Mouse (Mus musculus): Measurements from ENCODE around the gene Gm4340.
"Not testable (repeated sequence)": the region's sequence is repeated elsewhere in the genome, so short reads cannot be mapped to it uniquely, and the experiment has no call there.

Gm4340 gene

DNA sequence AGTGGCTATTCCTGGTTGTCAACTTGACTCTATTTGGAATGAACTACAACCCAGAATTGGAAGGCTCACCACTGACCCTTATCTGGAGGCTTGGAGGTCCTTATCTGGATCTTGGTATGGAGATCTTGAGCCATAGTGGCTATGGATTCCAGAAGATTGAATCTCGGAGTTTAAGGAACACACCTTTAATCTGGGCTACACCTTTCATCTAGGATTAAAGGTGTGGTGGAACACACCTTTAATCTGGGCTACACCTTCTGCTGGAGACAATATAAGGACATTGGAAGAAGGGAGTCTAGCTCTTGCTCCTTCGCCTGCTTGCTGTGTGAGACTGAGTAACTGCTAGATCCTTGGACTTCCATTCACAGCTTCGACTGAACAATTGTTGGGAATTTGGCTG lies at the start of gene Gm4340:
Gene Gm4340, plus strand, starts transcription at position 301 of the 400 bp plus-strand sequence.
- not testable (repeated sequence) for DNase-seq (ENCODE audit: low spot score)

DNA sequence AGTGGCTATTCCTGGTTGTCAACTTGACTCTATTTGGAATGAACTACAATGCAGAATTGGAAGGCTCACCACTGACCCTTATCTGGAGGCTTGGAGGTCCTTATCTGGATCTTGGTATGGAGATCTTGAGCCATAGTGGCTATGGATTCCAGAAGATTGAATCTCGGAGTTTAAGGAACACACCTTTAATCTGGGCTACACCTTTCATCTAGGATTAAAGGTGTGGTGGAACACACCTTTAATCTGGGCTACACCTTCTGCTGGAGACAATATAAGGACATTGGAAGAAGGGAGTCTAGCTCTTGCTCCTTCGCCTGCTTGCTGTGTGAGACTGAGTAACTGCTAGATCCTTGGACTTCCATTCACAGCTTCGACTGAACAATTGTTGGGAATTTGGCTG lies 42.6 kb upstream of the Gm4340 start, which contains the start of gene Gm6763:
Gene Gm6763, plus strand, starts transcription at position 301 of the 400 bp plus-strand sequence.
- not testable (repeated sequence) for DNase-seq (ENCODE audit: low spot score)

DNA sequence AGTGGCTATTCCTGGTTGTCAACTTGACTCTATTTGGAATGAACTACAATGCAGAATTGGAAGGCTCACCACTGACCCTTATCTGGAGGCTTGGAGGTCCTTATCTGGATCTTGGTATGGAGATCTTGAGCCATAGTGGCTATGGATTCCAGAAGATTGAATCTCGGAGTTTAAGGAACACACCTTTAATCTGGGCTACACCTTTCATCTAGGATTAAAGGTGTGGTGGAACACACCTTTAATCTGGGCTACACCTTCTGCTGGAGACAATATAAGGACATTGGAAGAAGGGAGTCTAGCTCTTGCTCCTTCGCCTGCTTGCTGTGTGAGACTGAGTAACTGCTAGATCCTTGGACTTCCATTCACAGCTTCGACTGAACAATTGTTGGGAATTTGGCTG lies 34.1 kb upstream of the Gm4340 start, which contains the start of gene Gm8764:
Gene Gm8764, plus strand, starts transcription at position 301 of the 400 bp plus-strand sequence.
- not testable (repeated sequence) for DNase-seq (ENCODE audit: low spot score)

DNA sequence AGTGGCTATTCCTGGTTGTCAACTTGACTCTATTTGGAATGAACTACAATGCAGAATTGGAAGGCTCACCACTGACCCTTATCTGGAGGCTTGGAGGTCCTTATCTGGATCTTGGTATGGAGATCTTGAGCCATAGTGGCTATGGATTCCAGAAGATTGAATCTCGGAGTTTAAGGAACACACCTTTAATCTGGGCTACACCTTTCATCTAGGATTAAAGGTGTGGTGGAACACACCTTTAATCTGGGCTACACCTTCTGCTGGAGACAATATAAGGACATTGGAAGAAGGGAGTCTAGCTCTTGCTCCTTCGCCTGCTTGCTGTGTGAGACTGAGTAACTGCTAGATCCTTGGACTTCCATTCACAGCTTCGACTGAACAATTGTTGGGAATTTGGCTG lies 25.6 kb upstream of the Gm4340 start, which contains the start of gene Gm21304:
Gene Gm21304, plus strand, starts transcription at position 301 of the 400 bp plus-strand sequence.
- not testable (repeated sequence) for DNase-seq (ENCODE audit: low spot score)

DNA sequence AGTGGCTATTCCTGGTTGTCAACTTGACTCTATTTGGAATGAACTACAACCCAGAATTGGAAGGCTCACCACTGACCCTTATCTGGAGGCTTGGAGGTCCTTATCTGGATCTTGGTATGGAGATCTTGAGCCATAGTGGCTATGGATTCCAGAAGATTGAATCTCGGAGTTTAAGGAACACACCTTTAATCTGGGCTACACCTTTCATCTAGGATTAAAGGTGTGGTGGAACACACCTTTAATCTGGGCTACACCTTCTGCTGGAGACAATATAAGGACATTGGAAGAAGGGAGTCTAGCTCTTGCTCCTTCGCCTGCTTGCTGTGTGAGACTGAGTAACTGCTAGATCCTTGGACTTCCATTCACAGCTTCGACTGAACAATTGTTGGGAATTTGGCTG lies 17.1 kb upstream of the Gm4340 start, which contains the start of gene Gm21312:
Gene Gm21312, plus strand, starts transcription at position 301 of the 400 bp plus-strand sequence.
- DNase-seq (ENCODE audit: low spot score): not testable (repeated sequence)

DNA sequence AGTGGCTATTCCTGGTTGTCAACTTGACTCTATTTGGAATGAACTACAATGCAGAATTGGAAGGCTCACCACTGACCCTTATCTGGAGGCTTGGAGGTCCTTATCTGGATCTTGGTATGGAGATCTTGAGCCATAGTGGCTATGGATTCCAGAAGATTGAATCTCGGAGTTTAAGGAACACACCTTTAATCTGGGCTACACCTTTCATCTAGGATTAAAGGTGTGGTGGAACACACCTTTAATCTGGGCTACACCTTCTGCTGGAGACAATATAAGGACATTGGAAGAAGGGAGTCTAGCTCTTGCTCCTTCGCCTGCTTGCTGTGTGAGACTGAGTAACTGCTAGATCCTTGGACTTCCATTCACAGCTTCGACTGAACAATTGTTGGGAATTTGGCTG lies 8.6 kb upstream of the Gm4340 start, which contains the start of gene Gm20765:
Gene Gm20765, plus strand, starts transcription at position 301 of the 400 bp plus-strand sequence.
- DNase-seq (ENCODE audit: low spot score): not testable (repeated sequence)

DNA sequence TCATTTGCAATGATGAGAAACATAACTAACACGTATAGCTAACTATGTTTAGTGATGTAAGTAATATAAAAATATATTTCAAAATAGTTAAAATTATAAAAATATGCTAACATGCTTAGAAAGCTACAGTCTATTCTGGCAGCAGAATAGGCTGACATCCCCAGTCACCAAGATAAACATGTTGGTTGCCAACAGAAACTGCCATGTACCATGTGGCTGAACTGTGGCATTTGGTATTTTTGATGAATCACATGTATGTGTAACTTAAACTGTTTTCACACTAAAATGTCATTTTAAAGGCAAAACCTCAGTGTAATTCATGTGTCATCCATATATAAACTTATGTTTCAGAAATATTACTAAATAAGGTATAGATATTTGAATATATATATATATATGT lies 15.8 kb downstream of the Gm4340 start:
- no peak for DNase-seq (ENCODE audit: low spot score)

DNA sequence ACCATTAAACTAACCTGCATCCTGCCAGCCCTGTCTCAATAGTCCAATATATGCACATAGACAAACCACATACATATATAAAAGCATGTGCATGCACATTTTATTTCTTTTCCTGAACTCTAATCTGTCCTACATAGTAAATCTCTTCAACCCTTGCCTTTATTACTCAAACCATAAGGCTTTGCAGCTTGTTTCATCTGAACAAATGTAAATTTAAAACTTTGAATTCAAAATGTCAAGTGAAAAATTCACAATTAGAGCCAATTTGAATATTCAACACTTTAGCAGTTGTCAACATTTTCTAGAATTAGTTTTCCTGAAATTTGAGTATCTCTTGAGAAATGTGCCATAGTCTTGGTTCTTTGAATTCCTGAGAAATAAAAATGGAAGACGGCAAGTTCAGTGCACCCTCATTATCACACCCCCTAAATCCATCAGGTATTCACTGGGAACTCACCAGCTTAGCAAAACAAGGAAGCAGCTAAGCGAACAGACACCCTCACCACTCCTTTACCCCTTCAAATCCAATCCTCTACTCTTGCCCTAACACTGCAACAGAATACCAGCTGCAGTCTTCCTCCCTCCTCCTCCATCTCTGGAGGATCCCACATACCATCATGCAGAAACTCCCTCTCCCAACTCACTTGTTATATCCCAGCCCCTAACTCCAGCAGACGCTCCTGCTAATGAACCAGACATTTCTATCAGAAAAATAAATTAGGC lies 16.6 kb downstream of the Gm4340 start:
- DNase-seq (ENCODE audit: low spot score): no peak

DNA sequence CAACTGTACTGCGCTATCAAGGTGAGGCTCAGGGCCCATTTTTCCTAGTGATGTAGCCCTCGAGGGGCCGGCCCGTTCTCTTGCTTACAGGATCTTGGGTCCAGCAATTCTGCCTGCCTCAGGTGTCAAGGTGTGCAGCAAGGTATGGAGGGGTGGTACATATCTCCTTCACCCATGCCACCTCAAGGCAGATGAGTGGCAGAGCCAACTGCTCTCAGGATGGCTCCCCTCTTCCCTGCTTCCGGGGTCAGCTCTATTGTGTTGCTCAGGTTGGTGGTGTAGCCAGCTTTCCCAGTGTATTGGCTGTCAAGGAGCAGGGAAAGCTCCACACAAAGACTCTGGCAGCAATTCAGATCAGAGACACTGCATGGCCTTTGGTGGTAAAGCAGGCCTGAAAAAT lies 20.7 kb downstream of the Gm4340 start:
- no peak for DNase-seq (ENCODE audit: low spot score)

DNA sequence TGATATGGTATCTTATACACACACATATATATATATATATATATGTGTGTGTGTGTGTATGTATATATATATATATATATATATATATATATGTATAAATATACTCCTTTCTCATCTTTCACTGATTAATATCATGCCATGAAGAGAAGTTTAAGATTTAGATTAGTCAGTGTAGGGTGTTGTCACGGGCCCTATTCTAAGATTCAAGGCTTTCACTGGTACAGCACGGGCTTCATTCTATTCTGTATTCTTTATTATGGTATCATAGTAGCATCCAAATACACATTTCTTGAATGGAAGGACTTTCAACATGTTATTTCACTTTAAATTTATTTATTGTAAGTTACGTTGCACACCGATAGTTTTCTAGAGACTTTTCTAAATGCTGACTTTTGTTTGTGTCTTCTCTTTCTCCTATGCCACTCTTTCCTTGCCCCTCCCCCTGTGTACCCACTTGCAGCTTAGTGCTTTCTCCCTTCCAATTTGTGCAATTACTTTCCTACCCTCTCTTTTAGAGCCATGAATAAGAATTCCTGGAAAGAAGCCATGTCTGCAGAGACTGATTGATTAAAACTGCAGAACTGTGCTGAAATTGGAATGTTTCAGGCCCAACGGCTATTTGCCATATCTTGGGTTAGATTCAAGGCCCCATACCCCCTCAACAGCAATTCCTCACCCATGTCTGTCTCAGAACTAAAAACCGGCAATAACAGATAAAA lies 26.6 kb downstream of the Gm4340 start:
- no peak for DNase-seq (ENCODE audit: low spot score)
